Mouse (Mus musculus) brown adipose tissue, adult 24 weeks (tissue): ENCODE data around the gene Atg101. TPM values are rescaled to one million over a fixed set of nuclear protein-coding genes. Genes with fewer than 3 reads are reported as not detected.

Source experiments
- H3K27ac ChIP-seq: fragments of 200-500 bp; replicated peaks from 2 replicates; pipeline ENCODE4 v1.5.1; 2012; ENCODE audit warnings: low read depth, mild to moderate bottlenecking, low read length
- H3K4me1 ChIP-seq: fragments of 200-500 bp; 2 replicates; pipeline ENCODE4 v1.6.1; 2012; ENCODE audit warnings: low read length, mixed read lengths; ENCODE audit not compliant: control insufficient read depth, insufficient read depth, insufficient read length
- H3K4me3 ChIP-seq: fragments of 200-500 bp; 2 replicates; pipeline ENCODE4 v1.5.1; 2012; ENCODE audit warnings: low read depth, mild to moderate bottlenecking, low read length, moderate library complexity; ENCODE audit not compliant: insufficient read depth
- polyA plus RNA-seq: library from polyadenylated mRNA; stranded (reverse); fragments of >200 nt; gene quantifications from 2 replicates; pipeline ENCODE4 v1.2.4, GENCODE M21; 2012; ENCODE audit not compliant: missing spikeins, insufficient read depth, insufficient read length

The Atg101 gene
- polyA plus RNA-seq, 1 experiment = 34.8 TPM

GRCm38 (mm10) chr15:101266132-101266963 lies 17.7 kb upstream of the Atg101 start:
- H3K4me3 ChIP-seq = peak overlapping the region; percentile 78
- H3K4me1 ChIP-seq = peaks cover 11% of the 10 kb centered on the region
- H3K27ac ChIP-seq = peak overlapping the region; percentile 73

GRCm38 (mm10) chr15:101267053-101268032 lies 16.7 kb upstream of the Atg101 start:
- Histone ChIP-seq H3K4me1 (peaks cover 6% of the 10 kb centered on the region), H3K27ac (peak overlapping the region; percentile 70), H3K4me3 (peak overlapping the region; percentile 78)

- Histone ChIP-seq H3K27ac (no peak overlapping the region), H3K4me3 (no peak overlapping the region; the same call in 1 of the 2 replicates), H3K4me1 (peaks cover 3% of the 10 kb centered on the region)
Measured at GRCm38 (mm10) chr15:101270101-101270820, 13.8 kb upstream of the Atg101 start.

- Histone ChIP-seq H3K4me1 (peaks cover under 1% of the 10 kb centered on the region), H3K4me3 (no peak overlapping the region), H3K27ac (no peak overlapping the region)
Measured at GRCm38 (mm10) chr15:101271107-101271506, 13.0 kb upstream of the Atg101 start.

- Histone ChIP-seq H3K27ac (no peak overlapping the region), H3K4me3 (no peak overlapping the region), H3K4me1 (no peaks in the 10 kb centered on the region; the same call in 1 of the 2 replicates)
Measured at GRCm38 (mm10) chr15:101271513-101271912, 12.6 kb upstream of the Atg101 start.

- no peak overlapping the region for H3K4me3 ChIP-seq
- no peaks in the 10 kb centered on the region; the same call in 1 of the 2 replicates for H3K4me1 ChIP-seq
- H3K27ac ChIP-seq = no peak overlapping the region
Measured at GRCm38 (mm10) chr15:101274380-101274779, 9.7 kb upstream of the Atg101 start.

GRCm38 (mm10) chr15:101277351-101277899 lies 6.6 kb upstream of the Atg101 start:
- H3K4me3 ChIP-seq = no peak overlapping the region
- no peaks in the 10 kb centered on the region for H3K4me1 ChIP-seq

GRCm38 (mm10) chr15:101278589-101278988 lies 5.5 kb upstream of the Atg101 start:
- Histone ChIP-seq H3K27ac (no peak overlapping the region), H3K4me1 (no peaks in the 10 kb centered on the region), H3K4me3 (no peak overlapping the region)

More at GRCm38 (mm10) chr15:101277351-101277899, 6.6 kb upstream of the Atg101 start:
- no peak overlapping the region for H3K27ac ChIP-seq

- Histone ChIP-seq H3K4me1 (no peaks in the 10 kb centered on the region), H3K27ac (no peak overlapping the region), H3K4me3 (no peak overlapping the region)
Measured at GRCm38 (mm10) chr15:101279430-101279999, 4.6 kb upstream of the Atg101 start.

GRCm38 (mm10) chr15:101282471-101282870 lies 1.6 kb upstream of the Atg101 start:
- Histone ChIP-seq H3K4me3 (no peak overlapping the region), H3K27ac (no peak overlapping the region), H3K4me1 (peaks cover 17% of the 10 kb centered on the region)

- H3K4me1 ChIP-seq = peaks cover 19% of the 10 kb centered on the region
- H3K27ac ChIP-seq = peak overlapping the region; percentile 62
- peak overlapping the region; percentile 55 for H3K4me3 ChIP-seq
Measured at GRCm38 (mm10) chr15:101283183-101283910, 725 bp upstream of the Atg101 start.

- Histone ChIP-seq H3K27ac (peak overlapping the region; percentile 86), H3K4me1 (peaks cover 19% of the 10 kb centered on the region), H3K4me3 (peak overlapping the region; percentile 15; the same call in 1 of the 2 replicates)
Measured at GRCm38 (mm10) chr15:101286129-101286770, 2.2 kb downstream of the Atg101 start.

- Histone ChIP-seq H3K4me3 (no peak overlapping the region), H3K4me1 (peaks cover 23% of the 10 kb centered on the region), H3K27ac (peak overlapping the region; percentile 86)
Measured at GRCm38 (mm10) chr15:101287361-101287760, 3.3 kb downstream of the Atg101 start.
